ENCODE assay signal across 8 mouse cellular contexts in genomic region chr3:51339734-51340551, GRCm38 (mm10). TPM values are rescaled to one million over a fixed set of nuclear protein-coding genes. Genes with fewer than 3 reads are reported as not detected.
DNase-seq lines count a peak whose midpoint lies in the region; ATAC-seq and TF ChIP-seq lines count a peak whose summit lies in the region.

No protein-coding gene starts in this region.

- peak overlapping the region; percentile 88 for H3K4me3 ChIP-seq in embryonic facial prominence, embryonic 13.5 days
- peak overlapping the region; percentile 87 for H3K4me3 ChIP-seq in small intestine, adult 2 months (ENCODE audit: low read depth, low read length)

- peak overlapping the region; percentile 95 for H3K27ac ChIP-seq in embryonic facial prominence, embryonic 13.5 days
- peak overlapping the region; percentile 88 for H3K27ac ChIP-seq in small intestine, adult 2 months (ENCODE audit: insufficient read depth, low read depth, low read length)

- no peaks in the 10 kb centered on the region for H3K9me3 ChIP-seq in embryonic facial prominence, embryonic 13.5 days

- intact Hi-C loops in heart, postnatal 25 days (cut with DNase I), result no loop called here

- H3K36me3 ChIP-seq in embryonic facial prominence, embryonic 13.5 days, result no peaks in the 10 kb centered on the region
- no peaks in the 10 kb centered on the region for H3K36me3 ChIP-seq in small intestine, adult 2 months (ENCODE audit: control insufficient read depth, insufficient read depth, low read length)

- TF ChIP-seq POLR2A in small intestine, adult 2 months (IDR thresholded peaks at IDR 0.05; ENCODE audit: low read depth, low read length), result no peak

- H3K4me2 ChIP-seq in embryonic facial prominence, embryonic 13.5 days, result peak overlapping the region; percentile 92

- peak overlapping the region; percentile 88 for H3K9ac ChIP-seq in embryonic facial prominence, embryonic 13.5 days

- TF ChIP-seq CTCF in small intestine, adult 2 months (IDR thresholded peaks at IDR 0.05; ENCODE audit: extremely low read depth, insufficient read length, insufficient replicate concordance, low read depth, low read length), result 0 out of 2 replicates have a peak, but pooled peaks have one; percentile 4

- DNase-seq in R1 (ENCODE audit: low read depth, low spot score), result peak; percentile 56
- DNase-seq in heart, postnatal 25 days (ENCODE audit: low spot score), result peak; percentile 41
- DNase-seq in layer of hippocampus, adult 8-10 months (ENCODE audit: low spot score in 2 of 2), result peak; percentile 15 to 18
- peak; percentile 28 for DNase-seq in lung, postnatal 25 days (ENCODE audit: low spot score)

- ATAC-seq in CD4-positive, CD25-positive, alpha-beta regulatory T cell, adult 4 months, result peak; percentile 26
- peak; percentile 3; the same call in 1 of the 2 replicates for ATAC-seq in embryonic facial prominence, embryonic 13.5 days (ENCODE audit: insufficient number of reproducible peaks, insufficient read depth, low FRiP score, low TSS enrichment, low read depth)
- ATAC-seq in granulocyte monocyte progenitor cell, adult 5-6 weeks (replicated peaks; ENCODE audit: poor library complexity, severe bottlenecking), result no peak

- under 1% methylated on average over 102 of the region's 113 CpGs for WGBS in embryonic facial prominence, embryonic 13.5 days
- 1% methylated on average over 112 of the region's 113 CpGs for WGBS in small intestine, adult 2 months

- peaks cover 11% of the 10 kb centered on the region; the same call in 1 of the 2 replicates for H3K4me1 ChIP-seq in embryonic facial prominence, embryonic 13.5 days
- peaks cover 7% of the 10 kb centered on the region for H3K4me1 ChIP-seq in small intestine, adult 2 months (ENCODE audit: control insufficient read depth, insufficient read depth, insufficient read length, low read length)

- no peaks in the 10 kb centered on the region for H3K27me3 ChIP-seq in embryonic facial prominence, embryonic 13.5 days
- H3K27me3 ChIP-seq in small intestine, adult 2 months (ENCODE audit: control insufficient read depth, insufficient read depth, low read length), result no peaks in the 10 kb centered on the region

RNA-seq across cellular contexts. Expression of gene Elf2, which starts 0.5 kb away (rescaled TPM):
- polyA plus RNA-seq in CD4-positive, CD25-positive, alpha-beta regulatory T cell, adult 4 months (2017; shearing (Covaris generic)), result 10 to 100 TPM; 55.9 to 66.9 TPM
- polyA plus RNA-seq in embryonic facial prominence, embryonic 13.5 days (2015; fragmentation: Nextera tagmentation; extraction: Ambion mirVana), result 64.5 and 72.5 TPM in 2 replicates
- 10 to 100 TPM; 55.6 to 65.7 TPM for total RNA-seq in heart, postnatal 25 days (2021)
- total RNA-seq in layer of hippocampus, adult 8-10 months (2022), result 10 to 100 TPM; 57.6 to 62.4 (median 60.1) TPM
- polyA plus RNA-seq in small intestine, adult 2 months (2012; rRNA removed), result 10.6 and 21.2 TPM in 2 replicates
- 56.9 and 64.6 TPM in 2 replicates for total RNA-seq in granulocyte monocyte progenitor cell, adult 5-6 weeks (2014; fragmentation: Nextera tagmentation)
- total RNA-seq in granulocyte monocyte progenitor cell, adult 5-6 weeks (2017), result 103 and 116 TPM in 2 replicates

RNA-seq across cellular contexts. Expression of gene Mgarp, which starts 56.6 kb away (rescaled TPM):
- polyA plus RNA-seq in CD4-positive, CD25-positive, alpha-beta regulatory T cell, adult 4 months (2017; shearing (Covaris generic)), result 1 to 10 TPM; 1.7 to 2.4 TPM
- 5.2 and 7.0 TPM in 2 replicates for polyA plus RNA-seq in embryonic facial prominence, embryonic 13.5 days (2015; fragmentation: Nextera tagmentation; extraction: Ambion mirVana)
- total RNA-seq in heart, postnatal 25 days (2021), result under 1 TPM; 0.23 to 0.31 TPM
- total RNA-seq in layer of hippocampus, adult 8-10 months (2022), result under 1 TPM in 3 of 4 experiments, not detected in 1; 0.27 to 0.72 (median 0.55) TPM
- polyA plus RNA-seq in small intestine, adult 2 months (2012; rRNA removed), result 0.37 TPM in 1 of 2 replicates, not detected in the other
- not detected in 2 replicates for total RNA-seq in granulocyte monocyte progenitor cell, adult 5-6 weeks (2014; fragmentation: Nextera tagmentation)
- not detected in 2 replicates for total RNA-seq in granulocyte monocyte progenitor cell, adult 5-6 weeks (2017)
